9 mouse cellular contexts compared by ENCODE assay signal in the genomic region with DNA sequence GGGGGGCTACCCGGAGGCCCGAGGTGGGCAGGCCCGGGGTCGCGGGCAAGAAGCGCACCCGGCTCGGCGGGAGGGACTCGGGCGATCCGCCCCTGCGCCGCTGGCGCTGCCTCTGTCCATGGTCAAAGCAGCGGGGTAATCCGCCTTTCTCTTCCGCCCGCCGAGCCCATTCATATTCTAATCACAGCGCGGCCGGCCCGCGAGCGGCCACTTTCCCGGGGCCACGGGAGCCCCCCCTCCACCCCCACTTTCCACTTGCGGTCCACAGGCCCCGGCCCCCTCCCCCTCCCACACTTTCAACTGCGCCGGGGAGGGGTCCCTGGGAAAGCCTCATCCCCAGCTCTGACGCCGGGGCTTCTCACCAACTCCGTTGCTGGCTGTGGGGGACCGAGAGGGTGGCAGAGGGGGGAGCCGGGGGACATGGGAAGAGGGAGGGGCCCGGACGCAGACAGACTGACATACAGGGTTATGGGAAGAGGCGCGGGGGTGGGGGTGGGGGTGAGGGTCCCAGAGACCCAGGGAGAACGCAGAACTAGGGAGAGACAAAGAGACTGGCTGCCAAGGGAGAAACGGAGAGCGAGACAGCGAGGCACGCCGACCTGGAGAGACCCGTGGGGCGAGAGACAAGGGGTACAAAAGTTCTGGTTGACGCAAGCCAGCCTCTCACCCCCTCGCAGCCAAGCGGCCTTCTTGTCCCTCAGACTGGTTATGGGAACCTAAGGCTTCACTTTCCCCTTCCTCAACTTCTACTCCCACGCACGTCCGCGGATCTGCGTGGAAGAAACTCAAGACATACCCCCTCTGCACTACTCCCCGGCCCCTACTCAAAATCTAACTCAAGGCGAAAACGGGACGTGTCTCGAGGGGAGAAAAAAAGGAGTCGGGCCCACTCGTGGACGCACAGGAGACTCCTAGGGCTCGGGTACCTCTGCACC. TPM values are rescaled to one million over a fixed set of nuclear protein-coding genes. Genes with fewer than 3 reads are reported as not detected.
DNase-seq lines count a peak whose midpoint lies in the region; ATAC-seq and TF ChIP-seq lines count a peak whose summit lies in the region.
"Had no signal": no experiment of that assay in that cellular context is flagged by ENCODE, and none has a peak within 500 bp of the region (broad histone marks: within the 10 kb centered on the region; RNA-seq: fewer than 3 reads in every experiment).

No protein-coding gene starts in this region.

- H3K27me3 ChIP-seq in embryonic facial prominence, embryonic 12.5 days: peaks cover 85% of the 10 kb centered on the region
- H3K27me3 ChIP-seq in hindbrain, postnatal 0 days (ENCODE audit: insufficient read depth, low read length): peaks cover 19% of the 10 kb centered on the region; the same call in 1 of the 2 replicates

- no peak for TF ChIP-seq CTCF in gastrocnemius, adult 2 months (IDR thresholded peaks at IDR 0.05)
- no peak for TF ChIP-seq CTCF in hindbrain, postnatal 0 days (IDR thresholded peaks at IDR 0.05; ENCODE audit: low read depth)

- peaks cover 31% of the 10 kb centered on the region for H3K4me1 ChIP-seq in embryonic facial prominence, embryonic 12.5 days
- peaks cover 10% of the 10 kb centered on the region for H3K4me1 ChIP-seq in hindbrain, postnatal 0 days (ENCODE audit: insufficient read depth, low read length)

- 2% methylated on average over 66 of the region's 66 CpGs for WGBS in embryonic facial prominence, embryonic 12.5 days
- under 1% methylated on average over 65 of the region's 66 CpGs for WGBS in hindbrain, postnatal 0 days

- H3K9me3 ChIP-seq in embryonic facial prominence, embryonic 12.5 days: no peaks in the 10 kb centered on the region
- no peaks in the 10 kb centered on the region for H3K9me3 ChIP-seq in hindbrain, postnatal 0 days (ENCODE audit: low read length)

- no peaks in the 10 kb centered on the region for H3K36me3 ChIP-seq in embryonic facial prominence, embryonic 12.5 days
- H3K36me3 ChIP-seq in hindbrain, postnatal 0 days (ENCODE audit: insufficient read depth, low read length): no peaks in the 10 kb centered on the region

- DNase-seq in gastrocnemius, adult 2 months: peak; percentile 40
- DNase-seq in gastrocnemius, adult 18-20 months (ENCODE audit: low spot score): no peak
- peak; percentile 33 to 37 for DNase-seq in B cell, adult 2 months
- peak; percentile 80 for DNase-seq in hindbrain, postnatal 0 days (ENCODE audit: low spot score)
- peak; percentile 80 for DNase-seq in mesoderm, embryonic 11.5 days (ENCODE audit: low read depth, low spot score)

- no peak overlapping the region for H3K27ac ChIP-seq in gastrocnemius, adult 2 months
- H3K27ac ChIP-seq in embryonic facial prominence, embryonic 12.5 days: no peak overlapping the region
- peak overlapping the region; percentile 84 for H3K27ac ChIP-seq in hindbrain, postnatal 0 days

- H3K4me3 ChIP-seq in gastrocnemius, adult 2 months: peak overlapping the region; percentile 66
- H3K4me3 ChIP-seq in embryonic facial prominence, embryonic 12.5 days: peak overlapping the region; percentile 36
- H3K4me3 ChIP-seq in hindbrain, postnatal 0 days (ENCODE audit: low read length): peak overlapping the region; percentile 49
- H3K4me3 ChIP-seq: myocyte had no signal

- ATAC-seq in embryonic facial prominence, embryonic 12.5 days (ENCODE audit: insufficient number of reproducible peaks, insufficient read depth, low FRiP score, low TSS enrichment): no peak; the same call in 1 of the 2 replicates
- ATAC-seq in hindbrain, postnatal 0 days: peak; percentile 75
- no peak for ATAC-seq in CD4-positive, CD25-positive, alpha-beta regulatory T cell, adult 4 months
- no peak for ATAC-seq in monocyte, adult 5-6 weeks (replicated peaks; ENCODE audit: insufficient number of reproducible peaks, low FRiP score, low TSS enrichment, poor library complexity, severe bottlenecking)

- H3K9ac ChIP-seq in embryonic facial prominence, embryonic 12.5 days: no peak overlapping the region
- H3K9ac ChIP-seq in hindbrain, postnatal 0 days (replicated peaks; ENCODE audit: low read length): peak overlapping the region; percentile 49

- intact Hi-C loops in gastrocnemius, adult 2 months (cut with DNase I): no loop called here

- H3K4me2 ChIP-seq in embryonic facial prominence, embryonic 12.5 days (replicated peaks): peak overlapping the region; percentile 67
- H3K4me2 ChIP-seq in hindbrain, postnatal 0 days (ENCODE audit: low read depth, low read length): peak overlapping the region; percentile 77

RNA-seq across cellular contexts. Expression of gene Rfx4, which starts 0.7 kb away (rescaled TPM):
- total RNA-seq in gastrocnemius, adult 2 months (2021): not detected
- total RNA-seq in gastrocnemius, adult 18-20 months (2021): not detected
- 1.9 and 2.0 TPM in 2 replicates for polyA plus RNA-seq in embryonic facial prominence, embryonic 12.5 days (2016; fragmentation: Nextera tagmentation; extraction: Ambion mirVana)
- 16.7 and 21.5 TPM in 2 replicates for total RNA-seq in hindbrain, postnatal 0 days (2014; rRNA removed)
- 16.1 and 17.1 TPM in 2 replicates for polyA plus RNA-seq in hindbrain, postnatal 0 days (2015; fragmentation: Nextera tagmentation; extraction: Ambion mirVana)
- not detected for polyA plus RNA-seq in CD4-positive, CD25-positive, alpha-beta regulatory T cell, adult 4 months (2017; shearing (Covaris generic))
- total RNA-seq in monocyte, adult 5-6 weeks (2017): not detected in 3 replicates

Comparison
In these comparisons a context has a peak if more than half of its experiments do, and no peak if none do; other contexts are left out.
1. RNA of gene Rfx4, which starts 0.7 kb away (total RNA-seq): 16.7 to 21.5 TPM in hindbrain, postnatal 0 days; not detected in gastrocnemius, adult 2 months, not detected in gastrocnemius, adult 18-20 months and not detected in monocyte, adult 5-6 weeks; every median in the first group is over 10 times any median in the second.
2. Peak in every context shown above with its lines, with median percentiles within 50 percentile points of each other: H3K4me3 ChIP-seq.